Mouse (Mus musculus) heart, embryonic 13.5 days (tissue): ENCODE results near the gene Npr1. TPM values are rescaled to one million over a fixed set of nuclear protein-coding genes. Genes with fewer than 3 reads are reported as not detected.

Experiments used
- ATAC-seq: fragments of 200-750 bp; cut with Nextera tagmentation; 2 replicates; pipeline ENCODE4 v1.8.0; 2017; ENCODE audit warnings: moderate TSS enrichment; ENCODE audit not compliant: insufficient number of reproducible peaks, low FRiP score, low TSS enrichment; ENCODE audit errors: extremely low read depth
- H3K27ac ChIP-seq: fragments of 300-500 bp; sonication (generic); replicated peaks from 2 replicates; pipeline ENCODE4 v1.5.1; 2015; ENCODE audit warnings: moderate library complexity, mild to moderate bottlenecking, inconsistent platforms
- H3K27me3 ChIP-seq: fragments of 300-500 bp; sonication (generic); replicated peaks from 2 replicates; pipeline ENCODE4 v1.6.1; 2015; ENCODE audit warnings: mild to moderate bottlenecking, inconsistent platforms
- H3K36me3 ChIP-seq: fragments of 300-500 bp; sonication (generic); 2 replicates; pipeline ENCODE4 v1.6.1; 2015; ENCODE audit warnings: mild to moderate bottlenecking, inconsistent platforms
- H3K4me1 ChIP-seq: fragments of 300-500 bp; sonication (generic); 2 replicates; pipeline ENCODE4 v1.6.1; 2015; ENCODE audit warnings: inconsistent platforms
- H3K4me2 ChIP-seq: fragments of 300-500 bp; sonication (generic); 2 replicates; pipeline ENCODE4 v1.6.1; 2015; ENCODE audit warnings: inconsistent platforms, mild to moderate bottlenecking, moderate library complexity
- H3K4me3 ChIP-seq: fragments of 300-500 bp; sonication (generic); 2 replicates; pipeline ENCODE4 v1.5.1; 2015; ENCODE audit warnings: moderate library complexity, mild to moderate bottlenecking, inconsistent platforms
- H3K9ac ChIP-seq: fragments of 300-500 bp; sonication (generic); 2 replicates; pipeline ENCODE4 v1.6.1; 2015; ENCODE audit warnings: inconsistent platforms, mild to moderate bottlenecking, moderate library complexity
- H3K9me3 ChIP-seq: fragments of 300-500 bp; sonication (generic); 2 replicates; pipeline ENCODE4 v1.6.1; 2016; ENCODE audit warnings: inconsistent platforms
- WGBS: fragments of 180-500 bp; shearing (Covaris S2); methylation state at CpG from one replicate; pipeline ENCODE4 v1.1.7; 2015; ENCODE audit warnings: mixed read lengths; 5-methylcytosine and 5-hydroxymethylcytosine counted together
- polyA plus RNA-seq: library from polyadenylated mRNA; unstranded; fragments of >200 nt; fragmentation: Nextera tagmentation; extraction: Ambion mirVana; gene quantifications from 2 replicates; pipeline ENCODE4 v1.2.1, GENCODE M21; 2015

Npr1 gene
- polyA plus RNA-seq, 1 experiment from 2014 or later = 11.4 TPM

DNA sequence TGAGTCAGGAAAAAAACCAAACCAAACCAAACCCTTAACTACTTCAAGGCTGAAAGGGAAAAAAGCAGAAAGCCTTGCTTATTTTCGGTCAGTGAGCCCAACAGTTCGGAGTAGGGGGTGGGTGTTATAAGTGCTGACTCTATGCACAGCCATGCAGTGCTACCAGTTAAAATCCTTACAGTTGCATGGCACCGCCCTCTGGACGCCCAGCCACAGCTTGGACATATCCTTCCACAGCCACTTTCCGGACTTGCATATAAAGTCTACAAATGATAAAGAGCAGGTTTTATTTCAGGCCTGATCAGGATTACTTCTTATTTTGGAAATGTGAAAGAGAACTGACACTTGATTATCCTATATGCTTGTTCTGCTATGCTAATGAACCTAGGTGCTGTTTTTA, 39.5 kb upstream of the Npr1 start:
- Histone ChIP-seq H3K9ac (no peak overlapping the region), H3K9me3 (no peaks in the 10 kb centered on the region), H3K4me1 (peaks cover 19% of the 10 kb centered on the region), H3K4me3 (no peak overlapping the region), H3K27ac (no peak overlapping the region), H3K36me3 (peaks cover 76% of the 10 kb centered on the region), H3K4me2 (no peak overlapping the region), H3K27me3 (no peaks in the 10 kb centered on the region)
- WGBS = 94% methylated on average over 5 of the region's 5 CpGs
- ATAC-seq = no peak

DNA sequence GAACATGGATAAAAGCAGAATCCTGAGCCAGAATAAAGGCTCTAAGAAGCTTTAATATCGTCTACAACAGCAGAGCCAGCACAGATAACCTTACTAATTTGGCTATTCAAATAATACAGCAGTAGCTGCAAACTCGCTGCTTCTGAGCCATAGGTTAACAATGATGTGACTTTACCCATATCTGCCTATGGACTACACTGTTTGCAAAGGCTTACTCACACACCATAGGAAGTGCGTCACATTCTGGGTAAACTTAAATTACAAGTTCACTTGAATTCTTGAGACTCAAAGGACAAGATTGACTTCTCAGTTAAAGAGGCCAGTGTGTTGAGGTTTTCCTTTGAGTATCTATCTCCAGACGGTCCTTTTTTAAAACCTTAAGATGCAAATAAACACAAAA, 37.8 kb upstream of the Npr1 start:
- Histone ChIP-seq H3K4me1 (peaks cover 19% of the 10 kb centered on the region), H3K36me3 (peaks cover 93% of the 10 kb centered on the region), H3K4me2 (no peak overlapping the region), H3K4me3 (no peak overlapping the region), H3K9ac (no peak overlapping the region), H3K27ac (no peak overlapping the region), H3K9me3 (no peaks in the 10 kb centered on the region), H3K27me3 (no peaks in the 10 kb centered on the region)
- 85% methylated on average over 4 of the region's 4 CpGs for WGBS
- no peak for ATAC-seq

GRCm38 (mm10) chr3:90497597-90497996, 31.9 kb upstream of the Npr1 start:
- Histone ChIP-seq H3K36me3 (peaks cover 86% of the 10 kb centered on the region), H3K4me3 (no peak overlapping the region), H3K27ac (no peak overlapping the region), H3K4me2 (no peak overlapping the region), H3K9me3 (no peaks in the 10 kb centered on the region), H3K9ac (no peak overlapping the region), H3K4me1 (no peaks in the 10 kb centered on the region), H3K27me3 (no peaks in the 10 kb centered on the region)
- no peak for ATAC-seq

- WGBS = 85% methylated on average over 7 of the region's 7 CpGs
- Histone ChIP-seq H3K4me3 (no peak overlapping the region), H3K27ac (no peak overlapping the region), H3K4me2 (no peak overlapping the region), H3K9me3 (no peaks in the 10 kb centered on the region), H3K9ac (no peak overlapping the region), H3K27me3 (no peaks in the 10 kb centered on the region), H3K36me3 (peaks cover 70% of the 10 kb centered on the region), H3K4me1 (no peaks in the 10 kb centered on the region)
- no peak for ATAC-seq
Observed at GRCm38 (mm10) chr3:90495850-90496525, 30.3 kb upstream of the Npr1 start.

- Histone ChIP-seq H3K9me3 (no peaks in the 10 kb centered on the region), H3K4me3 (no peak overlapping the region), H3K4me1 (peaks cover 11% of the 10 kb centered on the region), H3K4me2 (no peak overlapping the region), H3K27me3 (no peaks in the 10 kb centered on the region), H3K36me3 (peaks cover 58% of the 10 kb centered on the region), H3K27ac (no peak overlapping the region), H3K9ac (no peak overlapping the region)
- no peak for ATAC-seq
- WGBS = 61% methylated on average over 4 of the region's 4 CpGs
Observed at GRCm38 (mm10) chr3:90493831-90494540, 28.3 kb upstream of the Npr1 start.

- ATAC-seq = no peak
Observed at GRCm38 (mm10) chr3:90491350-90491749, 25.7 kb upstream of the Npr1 start.

GRCm38 (mm10) chr3:90490696-90491256, 25.1 kb upstream of the Npr1 start, which contains the start of gene Snapin:
Snapin (minus strand) TSS chr3:90491033.
- Histone ChIP-seq H3K4me3 (peak within 1 kb of the TSS; percentile 83), H3K27me3 (no peaks in the 10 kb centered on the region), H3K9ac (peak within 1 kb of the TSS; percentile 89), H3K4me2 (peak within 1 kb of the TSS; percentile 73), H3K36me3 (peaks cover 57% of the 10 kb centered on the region), H3K9me3 (no peaks in the 10 kb centered on the region), H3K4me1 (peaks cover 16% of the 10 kb centered on the region), H3K27ac (peak within 1 kb of the TSS; percentile 77)
- peak; percentile 96 for ATAC-seq
- under 1% methylated on average over 37 of the region's 37 CpGs for WGBS

More at GRCm38 (mm10) chr3:90491350-90491749, 25.7 kb upstream of the Npr1 start:
- Histone ChIP-seq H3K27ac (no peak overlapping the region), H3K27me3 (no peaks in the 10 kb centered on the region), H3K4me1 (peaks cover 16% of the 10 kb centered on the region), H3K9me3 (no peaks in the 10 kb centered on the region), H3K9ac (no peak overlapping the region), H3K4me2 (no peak overlapping the region), H3K36me3 (peaks cover 57% of the 10 kb centered on the region), H3K4me3 (no peak overlapping the region)
- WGBS = 36% methylated on average over 2 of the region's 2 CpGs

DNA sequence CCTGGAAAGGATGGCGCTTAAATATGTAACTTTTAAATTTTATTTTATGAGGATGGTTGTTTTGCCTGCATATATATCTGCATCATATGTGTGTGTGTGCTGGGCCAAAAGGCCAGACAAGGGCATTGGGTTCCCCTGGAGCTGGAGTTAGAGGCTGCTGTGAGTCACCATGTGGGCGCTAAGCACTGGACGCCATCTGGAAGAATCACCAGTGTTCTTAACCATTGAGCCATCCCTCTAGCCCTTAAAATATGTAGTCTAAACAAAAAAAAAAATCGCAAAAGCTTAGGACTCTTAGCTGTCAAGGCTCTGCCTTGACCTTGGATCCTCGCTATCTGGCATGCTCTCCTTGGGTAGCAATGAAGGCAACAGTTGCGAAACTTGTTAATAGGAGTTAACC, 22.9 kb upstream of the Npr1 start:
- H3K9ac ChIP-seq = no peak overlapping the region
- WGBS = 88% methylated on average over 6 of the region's 6 CpGs
- no peak overlapping the region for H3K27ac ChIP-seq
- peaks cover 60% of the 10 kb centered on the region for H3K36me3 ChIP-seq
- no peak overlapping the region for H3K4me3 ChIP-seq
- H3K4me2 ChIP-seq = no peak overlapping the region
- no peak for ATAC-seq
- H3K9me3 ChIP-seq = no peaks in the 10 kb centered on the region
- H3K27me3 ChIP-seq = no peaks in the 10 kb centered on the region
- peaks cover 16% of the 10 kb centered on the region for H3K4me1 ChIP-seq

- no peak overlapping the region for H3K9ac ChIP-seq
- no peak overlapping the region for H3K27ac ChIP-seq
- H3K4me1 ChIP-seq = peaks cover 16% of the 10 kb centered on the region
- no peaks in the 10 kb centered on the region for H3K27me3 ChIP-seq
- ATAC-seq = no peak
- H3K36me3 ChIP-seq = peaks cover 76% of the 10 kb centered on the region
- H3K4me3 ChIP-seq = no peak overlapping the region
- no peaks in the 10 kb centered on the region for H3K9me3 ChIP-seq
- 77% methylated on average over 5 of the region's 5 CpGs for WGBS
- H3K4me2 ChIP-seq = no peak overlapping the region
Observed at GRCm38 (mm10) chr3:90486998-90487397, 21.3 kb upstream of the Npr1 start.

- Histone ChIP-seq H3K9me3 (no peaks in the 10 kb centered on the region), H3K4me2 (peak within 1 kb of the TSS; percentile 84), H3K27me3 (no peaks in the 10 kb centered on the region), H3K36me3 (peaks cover 38% of the 10 kb centered on the region), H3K9ac (peak within 1 kb of the TSS; percentile 90), H3K27ac (peak within 1 kb of the TSS; percentile 88), H3K4me3 (peak within 1 kb of the TSS; percentile 82), H3K4me1 (peaks cover 12% of the 10 kb centered on the region)
- ATAC-seq = peak; percentile 99
- under 1% methylated on average over 45 of the region's 45 CpGs for WGBS
Observed at GRCm38 (mm10) chr3:90475831-90476611, 10.4 kb upstream of the Npr1 start, which contains the start of gene Ilf2. Ilf2 (plus strand) TSS chr3:90476126.
